Mouse (Mus musculus) stomach, postnatal 0 days (tissue): ENCODE measurements around the gene Fzd1.

Experiments used
- CTCF ChIP-seq: IDR thresholded peaks from 2 replicates; pipeline ENCODE4 v1.5.1; 2016; ENCODE audit warnings: antibody characterized with exemption, low read depth, mild to moderate bottlenecking, moderate library complexity
- EP300 ChIP-seq: optimal IDR thresholded peaks from 2 replicates; pipeline ENCODE3; 2016; ENCODE audit warnings: antibody characterized with exemption

DNA sequence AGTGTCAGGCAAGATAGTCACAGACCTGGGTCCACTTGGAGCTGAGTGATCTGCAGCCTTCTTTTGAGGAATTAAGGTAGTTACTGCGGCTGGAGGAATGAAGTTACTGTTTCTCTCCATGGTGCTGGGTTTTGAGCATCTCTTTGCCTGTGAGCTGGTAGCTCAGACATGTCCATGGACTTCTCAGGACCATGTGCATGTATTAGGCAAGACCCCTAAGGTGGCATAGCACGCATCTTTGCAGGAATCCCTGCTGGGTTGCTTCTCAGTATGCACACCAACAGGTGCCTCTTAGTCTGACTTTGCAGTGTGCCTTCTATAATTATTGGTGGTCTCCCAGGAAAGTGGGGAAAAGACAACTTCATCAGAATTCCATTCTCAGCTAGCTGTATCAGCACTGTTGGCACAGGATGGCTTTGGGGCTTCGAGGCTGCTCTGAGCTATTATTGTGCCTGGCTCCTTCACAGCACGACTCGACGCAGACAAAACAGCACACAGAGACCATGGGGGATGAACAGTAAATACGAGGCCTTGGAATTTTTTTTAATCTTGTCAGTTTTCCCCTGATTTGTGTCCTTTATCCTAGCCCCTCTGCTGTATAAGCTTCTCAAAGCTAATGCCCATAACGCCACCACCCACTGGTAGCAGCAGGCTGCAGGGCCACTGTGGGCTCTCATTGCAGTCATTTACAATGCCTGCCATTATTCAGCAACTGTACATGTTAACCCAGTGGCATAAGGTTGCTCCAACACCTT is 43.4 kb upstream of the Fzd1 start:
- TF ChIP-seq CTCF (no peak), EP300 (no peak)
